Mouse (Mus musculus): ENCODE measurements around the gene Olfr288.

Gene Olfr288

DNA sequence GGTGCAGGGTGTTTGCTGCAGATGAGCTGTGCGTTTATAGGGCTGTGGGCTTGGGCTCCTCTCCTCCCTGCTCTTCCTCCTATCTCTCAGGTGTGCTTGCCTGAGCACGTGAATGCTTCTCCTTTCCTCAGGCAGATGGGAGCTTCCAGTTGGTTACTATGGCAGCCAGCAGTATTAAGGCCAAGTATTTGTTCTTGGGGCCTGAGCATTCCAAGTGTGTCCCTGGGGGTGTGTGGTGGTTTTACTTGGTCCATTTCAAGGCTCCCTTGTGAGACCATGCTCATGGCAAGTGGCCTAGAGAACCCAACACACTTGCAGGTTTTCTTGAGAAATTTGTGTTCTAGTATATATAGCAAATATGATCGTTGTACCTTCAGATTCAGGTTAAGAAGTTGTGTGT is at the start of gene Olfr288:
Olfr288 (minus strand) TSS at position 101 of the 400 bp plus-strand sequence.
- no peak for DNase-seq (ENCODE audit: low read depth, low spot score)

GRCm38 (mm10) chr15:98235442-98235841 is 40.1 kb upstream of the Olfr288 start:
- DNase-seq (ENCODE audit: low read depth, low spot score), result no peak

DNA sequence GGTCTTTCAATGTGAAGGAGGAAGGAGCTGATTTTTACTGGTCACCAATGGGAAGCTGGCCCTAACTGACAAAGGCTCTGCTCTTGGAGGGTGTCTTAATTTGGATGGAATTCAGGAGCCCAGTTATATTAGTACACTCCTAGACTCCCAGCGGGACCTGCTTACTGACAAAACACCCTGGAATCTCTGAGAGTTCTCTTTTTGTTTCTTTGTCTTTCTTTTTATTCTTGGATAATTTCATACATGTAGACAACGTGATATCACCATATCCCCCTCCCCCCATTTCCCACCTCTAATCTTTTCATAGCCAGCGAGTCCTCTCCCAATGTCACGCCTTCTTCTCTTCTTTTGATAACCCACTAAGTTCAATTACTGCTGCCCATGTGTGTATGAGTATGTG is 39.0 kb upstream of the Olfr288 start, which contains the start of gene Olfr286:
Olfr286 (minus strand) TSS at position 101 of the 400 bp plus-strand sequence.
- DNase-seq (ENCODE audit: low read depth, low spot score), result no peak

GRCm38 (mm10) chr15:98226096-98226495 is 30.8 kb upstream of the Olfr288 start:
- no peak for DNase-seq (ENCODE audit: low read depth, low spot score)

DNA sequence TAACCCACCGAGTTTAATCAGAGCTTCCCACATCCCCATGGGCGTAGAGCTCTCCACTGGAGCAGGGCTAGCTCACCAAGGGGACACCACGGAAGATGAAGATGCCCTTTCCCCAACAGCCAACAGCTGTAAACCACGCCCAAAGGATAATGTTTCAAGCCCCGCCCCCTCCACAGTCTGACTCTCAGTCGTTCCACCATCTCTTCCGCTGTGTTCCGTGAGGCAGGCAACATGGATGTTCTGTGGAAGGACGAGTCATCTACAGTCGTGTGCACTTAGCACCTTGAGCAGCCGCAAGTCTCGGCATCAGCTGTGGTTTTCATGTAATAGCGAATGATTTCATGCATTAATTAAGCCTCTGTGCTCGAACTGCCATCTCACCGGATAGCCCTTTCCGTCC is 30.3 kb upstream of the Olfr288 start:
- no peak for DNase-seq (ENCODE audit: low read depth, low spot score)

DNA sequence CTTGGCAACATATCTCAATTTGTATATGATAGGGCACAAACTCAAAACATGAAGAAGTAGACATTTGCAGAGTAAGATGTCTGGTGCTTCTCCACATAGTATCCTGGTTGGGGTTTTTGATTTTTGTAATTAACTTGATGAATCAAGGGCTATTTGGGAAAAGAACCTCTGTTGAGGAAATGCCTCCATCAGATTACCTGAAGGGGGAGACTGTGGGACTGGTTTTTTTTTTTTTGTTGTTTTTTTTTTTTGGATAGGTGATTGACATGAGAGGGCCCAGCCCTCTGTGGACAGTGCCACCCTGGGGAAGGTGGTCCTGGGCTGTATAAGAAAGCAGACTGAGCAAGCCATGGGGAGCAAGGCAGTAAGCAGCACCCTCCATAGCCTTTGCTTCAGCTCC is 27.0 kb upstream of the Olfr288 start:
- DNase-seq (ENCODE audit: low read depth, low spot score), result no peak

DNA sequence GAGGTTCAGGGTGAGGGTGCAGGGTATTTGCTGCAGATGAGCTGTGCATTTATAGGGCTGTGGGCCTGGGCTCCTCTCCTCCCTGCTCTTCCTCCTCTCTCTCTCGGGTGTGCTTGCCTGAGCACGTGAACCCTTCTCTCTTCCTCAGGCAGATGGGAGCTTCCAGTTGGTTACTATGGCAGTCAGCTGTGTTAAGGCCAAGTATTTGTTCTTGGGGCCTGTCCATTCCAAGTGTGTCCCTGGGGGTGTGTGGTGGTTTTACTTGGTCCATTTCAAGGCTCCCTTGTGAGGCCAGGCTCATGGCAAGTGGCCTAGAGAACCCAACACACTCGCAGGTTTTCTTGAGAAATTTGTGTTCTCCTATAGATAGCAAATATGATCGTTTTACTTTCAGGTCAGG is 25.5 kb upstream of the Olfr288 start, which contains the start of the genes Gm44579 and Olfr287:
Gm44579 (minus strand) TSS at position 101 of the 400 bp plus-strand sequence.
Olfr287 (minus strand) TSS at position 180 of the 400 bp plus-strand sequence.
- DNase-seq (ENCODE audit: low read depth, low spot score), result no peak

- no peak for DNase-seq (ENCODE audit: low read depth, low spot score)
Observed at GRCm38 (mm10) chr15:98214130-98214529, 18.8 kb upstream of the Olfr288 start.

DNA sequence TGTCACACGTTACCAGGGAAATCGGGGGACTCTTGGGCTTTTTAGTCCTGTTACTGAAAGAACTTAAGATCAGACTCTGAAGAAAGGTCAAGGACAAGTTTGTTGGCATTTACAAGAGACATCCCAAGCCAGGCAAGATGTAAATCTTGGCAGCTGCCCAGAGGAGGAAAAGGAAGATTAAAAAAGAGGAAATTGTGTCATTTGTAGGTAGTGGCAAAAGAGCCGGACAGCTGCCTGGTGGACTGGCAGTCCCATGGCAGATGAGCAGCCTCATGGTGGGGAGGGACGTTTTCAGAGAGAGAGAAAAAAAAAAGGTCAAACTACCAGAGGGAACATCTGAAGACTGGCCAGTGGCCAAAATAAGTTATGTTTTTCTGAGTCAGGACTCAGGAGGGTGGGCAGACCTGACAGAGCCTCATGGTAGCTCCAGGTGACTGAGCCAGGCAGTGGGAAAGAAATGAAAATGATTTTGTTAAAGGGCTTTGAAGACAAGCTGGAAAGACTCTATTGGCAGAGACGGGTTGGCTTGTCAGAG is 18.1 kb upstream of the Olfr288 start:
- no peak for DNase-seq (ENCODE audit: low read depth, low spot score)

DNA sequence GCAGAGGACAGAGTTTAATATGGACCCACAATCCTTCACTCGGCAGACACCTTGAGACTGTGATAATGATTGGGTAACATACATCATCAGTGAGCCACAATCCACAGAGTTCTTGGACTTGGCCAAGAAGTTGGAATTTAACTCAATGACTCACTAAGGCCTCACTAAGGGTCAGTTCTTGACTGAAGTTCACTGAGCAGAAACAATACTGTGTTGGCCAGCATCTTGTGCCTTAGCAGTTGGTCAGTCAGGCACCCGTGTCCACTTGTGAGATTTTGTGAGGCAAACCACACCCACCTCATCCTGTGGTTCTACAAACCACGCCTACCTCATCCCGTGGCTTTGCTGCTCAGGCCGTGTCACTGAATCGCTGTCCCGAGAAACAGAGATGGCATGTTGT is 14.3 kb upstream of the Olfr288 start:
- no peak for DNase-seq (ENCODE audit: low read depth, low spot score)

GRCm38 (mm10) chr15:98184456-98184855 is 10.9 kb downstream of the Olfr288 start:
- no peak for DNase-seq (ENCODE audit: low read depth, low spot score)

GRCm38 (mm10) chr15:98181856-98182570 is 13.3 kb downstream of the Olfr288 start:
- DNase-seq (ENCODE audit: low read depth, low spot score), result no peak

DNA sequence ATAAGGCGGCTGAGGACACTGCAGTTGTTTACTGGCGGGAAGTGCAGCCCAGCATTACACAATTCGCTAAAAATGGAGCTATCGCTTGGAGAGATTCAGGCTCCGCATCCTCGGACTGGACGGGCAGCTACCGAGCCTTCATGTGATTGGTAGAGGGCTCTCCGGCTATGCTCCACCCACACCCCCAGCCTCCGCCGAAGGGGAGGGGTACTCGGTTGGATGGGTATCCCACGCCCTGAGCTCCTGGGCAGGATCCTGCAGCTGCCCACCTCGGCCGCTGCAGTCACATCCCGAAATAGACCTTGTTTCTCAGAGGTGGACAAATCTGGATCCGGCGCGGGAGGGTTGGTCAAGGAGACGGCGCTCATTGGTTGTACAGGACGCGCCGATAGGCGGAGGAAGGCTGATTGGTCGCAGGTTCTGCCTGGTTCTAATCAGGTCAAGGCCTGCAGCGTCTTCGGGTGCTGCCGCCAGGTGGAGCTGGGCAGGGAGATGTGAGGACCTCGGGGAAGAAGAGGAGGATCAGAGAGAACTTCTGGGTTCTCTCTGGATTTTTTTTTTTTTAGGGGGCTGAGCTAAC is 14.1 kb downstream of the Olfr288 start:
- peak; percentile 97 for DNase-seq (ENCODE audit: low read depth, low spot score)

DNA sequence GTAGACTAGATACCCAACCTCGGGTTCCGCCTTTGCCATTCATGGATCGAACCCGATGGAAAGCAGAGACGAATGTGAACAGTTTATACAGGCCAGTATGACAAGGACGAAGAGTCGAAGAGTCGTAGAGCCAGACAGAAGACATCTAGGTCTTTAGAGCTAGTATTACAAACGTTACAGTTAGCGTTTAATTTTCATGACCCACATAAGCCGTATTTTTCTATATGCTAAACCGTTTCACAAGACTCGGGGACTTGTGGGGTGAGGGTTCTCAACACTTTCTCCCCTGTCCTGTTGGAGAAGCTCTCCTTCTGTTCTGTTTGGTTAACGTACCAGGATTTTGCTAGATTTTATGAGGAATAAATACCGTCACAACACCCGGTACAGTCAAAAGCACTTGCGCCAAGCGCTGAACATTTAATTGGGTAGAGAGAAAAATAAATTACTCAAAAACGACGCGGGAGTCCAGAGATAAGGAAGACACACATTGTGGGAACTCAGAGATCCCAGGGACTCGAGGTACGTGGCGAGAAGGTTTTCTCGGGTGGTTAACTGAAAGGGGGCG is 14.7 kb downstream of the Olfr288 start:
- no peak for DNase-seq (ENCODE audit: low read depth, low spot score)

- DNase-seq (ENCODE audit: low read depth, low spot score), result no peak
Observed at GRCm38 (mm10) chr15:98177320-98177719, 18.0 kb downstream of the Olfr288 start.

- peak; percentile 88 for DNase-seq (ENCODE audit: low read depth, low spot score)
Observed at GRCm38 (mm10) chr15:98173821-98174220, 21.5 kb downstream of the Olfr288 start.

GRCm38 (mm10) chr15:98172113-98172512 is 23.2 kb downstream of the Olfr288 start:
- DNase-seq (ENCODE audit: low read depth, low spot score), result no peak

- DNase-seq (ENCODE audit: low read depth, low spot score), result no peak
Observed at GRCm38 (mm10) chr15:98170917-98171316, 24.4 kb downstream of the Olfr288 start.

- no peak for DNase-seq (ENCODE audit: low read depth, low spot score)
Observed at GRCm38 (mm10) chr15:98170365-98170764, 25.0 kb downstream of the Olfr288 start.

DNA sequence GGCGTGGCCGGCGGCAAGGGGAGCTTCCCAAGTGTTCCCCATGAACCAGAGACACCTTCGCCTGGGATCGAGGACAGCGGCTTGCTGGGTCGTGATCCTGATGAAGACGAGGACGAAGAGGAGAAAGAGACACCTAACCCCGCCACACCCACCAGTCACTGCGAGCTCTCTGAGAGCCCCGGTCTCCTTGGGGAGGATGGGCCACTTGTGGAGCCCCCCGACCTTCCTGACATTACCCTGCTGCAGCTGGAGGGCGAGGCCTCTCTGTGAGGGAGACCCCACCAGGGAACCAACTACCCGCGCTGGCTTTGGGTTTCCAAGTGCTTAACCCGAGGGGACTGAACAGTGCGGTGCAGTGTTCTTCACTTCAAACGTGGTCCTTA is 26.7 kb downstream of the Olfr288 start:
- no peak for DNase-seq (ENCODE audit: low read depth, low spot score)

DNA sequence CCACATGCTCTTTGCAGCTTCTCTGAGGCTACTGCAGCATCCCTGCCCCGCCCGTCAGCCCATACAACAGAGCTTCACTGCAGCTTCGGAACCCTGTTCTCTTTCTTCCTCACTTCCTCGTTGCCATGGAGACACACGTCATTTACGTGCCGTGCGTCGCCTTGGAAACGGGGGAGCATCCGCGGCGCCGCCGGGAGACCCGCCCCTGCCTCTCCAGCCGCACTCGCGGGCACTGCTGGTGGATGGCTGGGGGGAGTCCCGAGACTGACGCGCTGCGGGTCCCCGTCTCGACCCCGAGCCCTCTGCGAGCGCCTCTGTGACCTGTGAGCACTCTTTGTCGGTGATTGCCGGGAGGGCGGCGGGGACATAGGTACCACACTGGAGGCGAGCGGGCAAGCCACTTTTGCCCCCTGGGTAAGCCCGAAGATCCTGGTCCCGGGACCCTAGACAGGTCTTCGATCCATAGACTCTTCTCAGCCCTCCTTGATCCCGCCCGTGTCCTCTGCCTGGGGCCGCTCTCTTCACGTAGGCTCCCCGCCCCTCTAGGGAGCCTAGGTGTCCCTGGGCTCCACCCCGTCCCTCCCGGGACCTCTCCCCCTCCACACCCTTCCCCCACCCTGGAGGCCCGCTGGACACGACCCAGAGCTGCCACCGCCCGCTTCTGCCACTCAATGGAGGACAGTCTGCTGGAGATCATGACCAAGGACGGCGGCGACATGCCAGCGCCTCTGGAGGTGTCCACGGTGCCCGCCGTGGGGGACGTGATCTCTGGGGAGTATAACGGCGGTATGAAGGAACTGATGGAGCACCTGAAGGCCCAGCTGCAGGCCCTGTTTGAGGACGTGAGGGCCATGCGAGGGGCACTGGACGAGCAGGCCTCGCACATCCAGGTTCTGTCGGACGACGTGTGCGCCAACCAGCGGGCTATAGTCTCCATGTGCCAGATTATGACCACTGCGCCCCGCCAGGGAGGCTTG is 27.4 kb downstream of the Olfr288 start:
- peak; percentile 89 for DNase-seq (ENCODE audit: low read depth, low spot score)

Measured in telencephalon, adult 2 months (tissue).